Mouse (Mus musculus) cerebellum, adult 9-11 months (tissue): ENCODE data around the gene Sox6.
"Not testable (repeated sequence)": the region's sequence is repeated elsewhere in the genome, so short reads cannot be mapped to it uniquely, and the experiment has no call there.

ENCODE experiments used
- DNase-seq: peaks from one replicate; pipeline ENCODE4 v3.0.0; 2022

Sox6 gene

GRCm38 (mm10) chr7:116038511-116038910 is at the start of gene Sox6:
TSS of gene Sox6 (minus strand) at chr7:116038796.
- DNase-seq: no peak

GRCm38 (mm10) chr7:116084366-116084765 is 45.8 kb upstream of the Sox6 start, which contains the start of gene Gm4353:
TSS of gene Gm4353 (minus strand) at chr7:116084635.
- DNase-seq: not testable (repeated sequence)

GRCm38 (mm10) chr7:116060739-116061138 is 22.1 kb upstream of the Sox6 start:
- DNase-seq: no peak

DNA sequence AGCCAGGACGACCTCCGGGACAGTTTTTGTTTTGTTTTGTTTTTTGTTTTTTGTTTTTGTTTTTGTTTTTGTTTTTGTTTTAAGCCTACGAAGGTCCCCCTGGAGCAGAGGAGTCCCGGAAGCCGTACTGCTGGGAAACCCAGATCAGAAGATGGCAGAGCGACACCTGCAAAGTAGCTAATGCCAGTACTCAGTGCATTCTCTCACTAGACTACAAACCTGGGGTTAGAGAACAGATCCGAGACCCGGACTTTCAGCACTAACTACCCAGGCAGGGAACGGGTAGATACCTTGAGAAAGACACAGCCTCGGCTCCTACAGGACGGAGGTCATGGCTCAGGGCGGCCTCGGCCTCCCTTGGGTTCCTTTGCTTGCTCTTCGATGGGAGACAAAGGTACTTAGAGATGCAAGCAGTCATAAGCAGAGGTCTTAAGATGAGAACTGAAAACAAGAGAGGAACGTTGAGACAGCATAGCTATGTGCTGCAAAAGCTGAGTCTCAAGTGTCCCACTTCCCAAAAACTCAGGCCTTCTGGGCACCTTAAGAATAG is 1.9 kb upstream of the Sox6 start:
- DNase-seq: no peak

DNA sequence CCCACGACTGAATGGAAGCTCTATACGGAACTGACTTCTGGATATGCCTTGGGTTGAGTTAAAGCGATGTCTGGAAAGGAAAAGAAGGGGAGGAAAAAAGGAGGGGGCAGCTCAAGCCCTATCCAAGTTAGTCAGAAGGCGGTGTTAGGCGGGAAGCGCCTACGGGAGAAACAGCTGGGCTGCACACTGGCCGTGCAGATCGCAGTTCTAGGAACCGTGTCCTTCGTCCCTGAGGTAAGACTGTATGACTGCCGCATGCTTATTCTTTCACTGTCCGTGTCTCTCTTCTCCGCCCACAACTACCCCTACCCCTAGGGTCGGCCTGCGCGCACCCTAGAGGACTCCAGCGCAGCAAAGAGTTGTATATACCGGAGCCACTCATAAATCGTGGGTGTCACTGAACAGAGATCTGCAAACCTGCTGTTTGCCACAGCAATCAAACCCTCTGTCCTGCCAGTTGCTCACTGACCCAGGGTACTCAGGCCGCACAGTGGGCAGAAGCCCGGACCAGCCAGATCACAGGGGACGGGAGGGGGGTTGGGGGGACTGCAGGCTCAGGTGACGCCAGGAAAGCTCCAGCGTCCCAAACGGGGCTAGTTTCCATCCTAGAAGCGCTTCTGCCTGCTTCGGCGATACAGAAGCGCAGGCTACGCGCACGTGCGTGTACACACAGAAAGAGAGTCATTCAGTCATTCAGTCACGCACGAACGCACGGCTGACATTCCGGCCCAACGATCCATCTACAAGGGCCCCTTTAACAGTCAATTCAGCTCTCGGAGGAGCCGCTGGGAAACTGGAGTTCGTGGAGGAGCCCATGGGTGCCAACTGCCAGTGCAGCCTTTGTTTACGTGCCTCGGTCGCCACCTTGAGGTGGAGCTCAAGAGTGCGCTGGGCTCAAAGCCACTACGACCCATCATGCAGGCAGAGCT is 1.2 kb upstream of the Sox6 start:
- DNase-seq: peak; percentile 72

DNA sequence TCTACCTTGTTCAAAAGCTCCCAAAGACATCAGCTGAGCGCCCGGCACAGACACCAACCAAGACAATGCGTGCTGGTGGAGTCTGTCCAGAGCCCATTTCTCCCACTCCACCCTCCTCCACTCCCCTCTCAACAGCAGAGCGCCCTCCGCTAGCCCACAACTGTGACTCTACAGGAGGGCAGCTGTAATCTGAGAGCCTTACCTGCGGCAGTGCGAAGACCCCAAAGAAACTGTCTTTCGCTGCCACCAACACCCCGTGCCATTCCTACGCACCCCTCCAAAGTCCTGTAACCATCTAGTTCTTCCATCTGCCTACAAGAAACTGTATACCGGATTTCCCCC is 571 bp upstream of the Sox6 start, which contains the start of gene 1110004F10Rik:
TSS of gene 1110004F10Rik (plus strand) at position 202 of the 342 bp plus-strand sequence.
- DNase-seq: no peak

- no peak for DNase-seq
These were observed 572 bp downstream of the Sox6 start for GRCm38 (mm10) chr7:116038024-116038423.

- DNase-seq: no peak
These were observed 1.7 kb downstream of the Sox6 start for GRCm38 (mm10) chr7:116036591-116037555.

DNA sequence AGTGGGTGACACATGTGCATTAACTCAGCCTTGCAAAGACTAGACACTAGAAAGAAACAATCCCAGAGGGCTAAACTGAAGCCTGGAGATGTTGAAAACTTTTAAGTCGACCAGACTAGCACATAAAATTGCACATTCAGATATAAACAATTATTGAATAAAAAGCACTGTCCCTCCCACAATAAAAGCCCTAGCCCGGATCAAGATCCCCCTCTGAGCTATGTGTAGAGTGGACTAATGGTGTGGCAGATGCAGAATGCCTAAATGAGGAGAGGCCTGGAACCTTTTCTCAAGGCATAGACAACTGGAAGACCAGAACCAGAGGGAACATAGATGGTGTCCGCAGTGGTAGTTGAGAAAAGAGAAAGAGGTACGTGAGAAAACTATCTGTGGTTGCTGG is 3.1 kb downstream of the Sox6 start:
- no peak for DNase-seq

DNA sequence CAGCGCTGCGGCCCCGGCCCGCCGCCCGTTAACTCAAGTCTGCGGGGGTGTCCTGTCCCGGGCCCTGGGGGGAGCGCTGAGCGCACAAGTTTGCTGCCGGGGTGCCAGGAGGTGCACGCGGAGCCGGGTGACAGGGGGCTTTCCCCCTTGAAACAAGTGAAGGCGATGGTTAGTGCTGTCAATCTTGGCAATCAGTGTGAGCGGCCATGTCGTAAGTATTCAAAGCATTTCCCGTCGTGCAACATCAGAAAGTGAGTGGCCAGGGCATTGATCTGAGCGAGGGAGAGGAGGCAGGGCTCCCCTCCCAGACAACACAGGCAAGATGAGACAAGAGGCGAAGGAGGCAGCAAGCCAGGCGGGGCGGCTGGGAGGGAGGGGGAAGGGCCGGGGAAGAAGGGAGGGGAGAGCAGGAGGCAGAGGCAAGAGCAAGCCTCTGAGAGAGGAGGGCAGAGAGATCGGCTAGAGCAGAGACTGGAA is 4.3 kb downstream of the Sox6 start:
- no peak for DNase-seq

GRCm38 (mm10) chr7:116033371-116034241 is 5.0 kb downstream of the Sox6 start:
- DNase-seq: peak; percentile 22

GRCm38 (mm10) chr7:116032596-116033307 is 5.8 kb downstream of the Sox6 start:
- DNase-seq: peak; percentile 38

DNA sequence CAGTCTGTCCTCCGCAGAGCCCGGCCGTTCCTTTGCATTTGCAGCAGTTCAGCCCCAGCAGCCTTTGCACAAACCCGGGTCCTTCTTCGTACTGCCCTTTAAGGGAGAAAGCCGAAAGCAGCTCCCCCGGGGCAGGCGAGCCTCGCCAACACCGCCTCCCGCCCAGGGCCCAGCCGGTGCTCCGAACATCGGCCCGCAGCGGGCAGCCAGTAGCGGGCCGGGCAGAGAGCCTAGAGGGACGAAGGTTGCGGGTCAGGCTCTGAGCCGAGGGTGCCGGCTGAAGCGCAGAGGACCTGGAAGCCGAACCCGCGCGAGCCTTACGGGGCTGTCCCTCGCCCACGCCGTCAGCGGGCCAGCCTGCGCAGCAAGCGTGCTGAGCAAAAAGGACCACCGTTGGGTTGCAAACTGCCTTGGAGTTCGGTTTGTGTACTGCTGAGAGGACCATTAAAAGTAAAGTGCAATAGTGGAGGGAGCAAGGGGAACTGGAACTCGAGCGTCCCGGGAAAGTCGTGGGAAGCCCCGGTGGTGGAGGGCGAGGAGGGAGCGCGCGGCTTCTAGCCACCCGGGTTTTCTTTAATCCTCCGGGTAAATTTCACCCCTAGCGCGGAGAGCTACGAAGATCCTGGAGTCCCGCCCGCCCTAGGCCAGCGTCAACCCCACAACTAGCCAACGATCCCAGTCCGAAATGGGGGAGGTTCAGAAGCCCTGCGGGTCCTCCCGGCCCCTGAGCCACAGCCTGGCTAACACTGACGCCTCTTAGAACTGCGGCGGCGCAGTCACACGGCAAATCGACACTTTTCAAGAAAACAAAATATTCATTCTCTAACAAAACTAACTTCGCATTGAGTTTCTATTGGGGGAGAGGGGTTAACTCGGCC is 6.6 kb downstream of the Sox6 start:
- no peak for DNase-seq

- no peak for DNase-seq
These were observed 7.2 kb downstream of the Sox6 start for GRCm38 (mm10) chr7:116031388-116031717.

- no peak for DNase-seq
These were observed 7.8 kb downstream of the Sox6 start for GRCm38 (mm10) chr7:116030597-116031387.

DNA sequence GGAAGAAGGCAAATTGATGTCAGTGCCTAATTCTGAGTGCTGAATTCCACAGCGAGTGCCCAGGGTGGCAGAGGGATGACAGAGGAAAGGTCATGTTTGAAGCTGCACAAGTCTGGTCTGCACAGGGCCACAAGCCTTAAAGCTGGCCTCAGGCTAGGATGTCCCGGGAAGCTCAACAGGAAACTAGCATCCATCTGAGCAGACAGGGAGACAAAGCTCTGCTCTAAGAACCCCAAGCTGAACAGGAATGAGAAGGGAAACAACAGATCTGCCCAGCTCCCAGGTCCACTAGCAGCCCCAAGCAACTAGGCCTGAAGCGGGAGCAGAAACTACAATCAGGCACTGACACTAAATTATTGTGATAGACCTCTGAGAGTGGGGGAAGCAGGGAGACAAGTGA is 8.6 kb downstream of the Sox6 start:
- no peak for DNase-seq

- no peak for DNase-seq
These were observed 35.9 kb downstream of the Sox6 start for GRCm38 (mm10) chr7:116002726-116003125.

DNA sequence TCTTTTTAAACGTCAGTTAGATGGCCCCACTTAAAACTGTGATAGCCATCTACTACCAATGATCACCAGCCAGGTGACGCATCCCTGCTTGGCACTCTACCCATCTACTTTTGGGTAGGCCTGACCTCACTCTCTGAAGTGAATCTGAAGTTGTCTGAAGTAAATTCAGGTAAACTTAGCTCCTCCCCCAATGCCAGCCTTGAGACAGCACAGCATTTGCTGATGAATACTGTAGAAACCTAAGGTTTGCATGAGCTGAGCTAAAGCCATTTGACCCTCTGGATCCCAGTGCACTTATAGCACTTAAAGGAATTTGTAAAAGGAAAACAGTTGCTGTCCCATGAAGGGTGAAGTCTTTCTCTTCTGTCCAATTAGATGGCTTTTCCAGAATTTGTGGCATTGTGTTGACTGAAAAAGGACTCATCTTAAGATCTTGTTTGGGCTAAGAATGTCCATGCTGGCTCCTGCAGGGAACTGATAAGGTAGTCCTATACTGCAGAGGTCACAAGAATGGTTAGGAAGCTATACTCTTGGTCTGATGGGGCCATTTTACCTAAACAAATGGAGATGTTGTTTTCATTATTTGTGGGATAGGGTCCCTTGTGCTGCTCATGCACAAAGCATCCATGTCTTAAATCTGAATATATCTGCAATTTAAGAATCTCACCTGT is 50.4 kb downstream of the Sox6 start:
- no peak for DNase-seq

GRCm38 (mm10) chr7:115985716-115986115 is 52.9 kb downstream of the Sox6 start:
- no peak for DNase-seq
